Mouse (Mus musculus) spleen, postnatal 36 days (tissue): ENCODE measurements around the gene Fat3.

Experiments
- DNase-seq, 2 experiments: peaks; one replicate each; pipeline ENCODE4 v3.0.0; 2022; ENCODE audit warnings: low spot score in 2 of 2, mixed read lengths in 1 of 2

Fat3 gene

DNA sequence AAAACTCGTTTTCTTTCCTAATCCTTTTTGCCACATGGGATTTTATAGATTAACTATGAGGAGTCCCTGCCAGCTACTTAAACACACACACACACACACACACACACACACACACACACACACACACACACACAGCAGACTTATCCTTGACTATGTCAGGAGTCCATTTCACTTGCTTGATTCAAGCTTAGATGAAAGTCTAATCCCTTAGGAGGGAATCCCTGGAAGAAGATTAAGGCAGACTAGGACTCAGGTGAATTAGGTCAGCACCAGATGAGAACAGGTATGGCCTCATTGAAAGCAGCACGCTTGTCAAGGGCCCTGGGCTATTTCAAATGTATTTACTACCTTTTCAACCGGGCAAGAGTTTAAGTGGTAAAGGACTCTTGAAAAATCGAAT, 553.0 kb downstream of the Fat3 start:
- no peak for DNase-seq

DNA sequence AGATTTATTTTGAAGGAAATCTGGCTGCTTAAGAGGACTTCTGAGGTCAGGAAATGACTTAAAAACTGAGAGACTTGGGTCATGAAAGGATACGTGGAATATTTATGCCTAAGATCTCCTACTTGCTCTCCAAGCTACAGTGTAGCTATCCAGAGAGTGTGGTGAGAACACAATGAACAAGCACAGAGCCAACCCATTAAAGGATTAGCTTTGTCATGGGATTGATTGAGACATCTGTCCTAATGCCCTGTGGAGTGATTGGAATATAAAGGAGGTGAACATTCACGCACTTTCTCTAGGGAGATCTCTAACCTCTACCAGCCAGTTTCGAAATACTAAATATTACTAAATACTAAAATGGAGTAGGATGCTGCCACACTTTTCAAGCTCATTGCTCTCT, 556.9 kb downstream of the Fat3 start:
- DNase-seq = no peak

DNA sequence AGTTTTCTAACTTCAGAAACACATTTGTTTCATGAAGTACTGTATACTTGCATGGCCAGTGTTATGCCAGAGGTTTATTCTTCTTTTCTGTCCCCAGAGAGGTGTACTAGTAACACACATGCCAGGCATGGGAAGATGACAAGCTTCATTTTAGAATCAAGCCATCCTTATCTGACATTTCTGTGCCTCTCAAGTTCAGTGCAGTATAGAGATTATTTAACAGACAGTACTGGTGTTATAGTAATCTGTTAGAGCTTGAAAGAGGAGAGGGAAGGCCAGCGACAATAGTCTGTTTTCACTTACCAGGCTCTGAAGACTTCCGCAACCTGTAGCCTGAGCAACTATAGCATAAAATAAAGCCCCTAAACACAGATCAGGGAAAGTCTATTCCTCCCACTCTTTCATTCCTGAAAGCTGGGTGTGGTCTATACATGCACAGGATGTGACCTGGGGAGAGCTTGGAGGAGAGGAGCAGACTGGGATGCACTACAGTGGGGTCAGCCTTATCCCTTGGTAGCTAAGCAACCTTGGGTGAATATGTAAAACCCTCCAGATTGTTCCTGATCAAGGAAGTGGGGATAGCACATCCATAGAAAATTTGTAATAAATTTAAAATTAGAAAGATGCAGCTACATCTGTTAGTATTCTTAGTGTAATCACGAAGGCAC, 557.5 kb downstream of the Fat3 start:
- DNase-seq = no peak

DNA sequence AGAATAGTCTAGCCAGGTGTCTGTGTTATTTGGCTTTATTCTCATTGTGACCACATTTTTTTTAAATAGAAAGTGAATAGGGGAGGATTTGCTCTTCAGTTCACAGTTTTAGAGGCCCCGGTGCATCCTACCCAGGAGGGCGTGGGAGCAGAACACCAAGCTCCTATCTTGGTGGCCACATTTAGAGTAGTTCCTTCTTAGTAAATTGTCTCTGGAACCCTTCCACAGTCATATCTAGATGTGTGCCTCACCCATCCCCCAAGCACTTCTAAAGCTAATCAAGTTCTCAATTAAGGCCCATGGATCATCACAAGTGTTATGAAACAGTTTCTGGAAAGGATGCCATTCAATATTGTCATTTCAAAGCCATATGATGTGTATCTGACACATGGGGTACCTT, 559.3 kb downstream of the Fat3 start:
- DNase-seq = no peak

DNA sequence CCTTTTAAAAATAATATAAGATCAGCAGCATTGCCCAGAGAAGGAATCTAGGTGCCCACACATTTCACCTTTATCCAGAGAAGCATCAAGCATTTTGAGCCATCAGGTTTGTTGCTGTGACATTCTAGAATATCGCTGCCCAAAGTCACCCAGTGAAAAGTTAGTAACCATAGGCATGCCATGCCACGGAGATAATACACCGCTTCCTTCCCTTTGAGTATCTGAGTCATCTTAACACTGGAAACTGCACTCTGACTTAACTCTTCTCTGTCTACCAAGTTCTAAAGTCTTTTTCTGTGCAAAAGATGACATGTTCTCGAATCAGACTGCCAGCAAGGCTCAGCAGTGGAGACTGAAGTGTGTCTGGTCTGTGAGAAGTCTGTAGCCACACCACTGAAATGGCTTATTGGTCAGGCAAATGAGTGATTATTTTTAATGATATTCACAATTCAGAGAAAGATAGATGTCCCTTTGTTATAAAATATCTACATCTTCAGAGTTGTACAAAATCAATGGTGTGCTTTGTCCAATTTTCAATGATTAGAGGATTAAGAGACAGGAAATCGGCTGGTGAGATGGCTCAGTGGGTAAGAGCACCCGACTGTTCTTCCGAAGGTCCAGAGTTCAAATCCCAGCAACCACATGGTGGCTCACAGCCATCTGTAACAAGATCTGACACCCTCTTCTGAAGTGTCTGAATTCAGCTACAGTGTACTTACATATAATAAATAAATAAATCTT, 560.0 kb downstream of the Fat3 start:
- DNase-seq = no peak

DNA sequence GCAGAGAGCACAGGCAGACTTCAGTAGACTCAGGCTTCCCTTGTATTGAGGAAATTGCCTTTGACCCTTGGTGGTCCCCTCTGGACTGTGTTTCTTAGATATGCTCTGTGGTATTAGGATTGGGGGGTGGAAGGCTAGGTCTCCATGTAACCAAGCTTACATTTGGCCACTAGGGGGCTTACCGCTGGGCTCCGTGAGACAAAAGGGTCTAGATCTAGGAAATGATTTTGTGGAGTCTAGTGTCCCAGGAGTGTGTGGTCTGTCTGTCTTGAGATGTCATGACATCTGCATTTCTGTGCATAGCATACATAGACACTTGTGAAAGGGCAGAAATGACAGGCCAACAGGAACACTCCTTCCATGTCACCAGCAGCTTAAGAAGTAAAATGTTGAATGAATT, 561.5 kb downstream of the Fat3 start:
- DNase-seq = no peak

DNA sequence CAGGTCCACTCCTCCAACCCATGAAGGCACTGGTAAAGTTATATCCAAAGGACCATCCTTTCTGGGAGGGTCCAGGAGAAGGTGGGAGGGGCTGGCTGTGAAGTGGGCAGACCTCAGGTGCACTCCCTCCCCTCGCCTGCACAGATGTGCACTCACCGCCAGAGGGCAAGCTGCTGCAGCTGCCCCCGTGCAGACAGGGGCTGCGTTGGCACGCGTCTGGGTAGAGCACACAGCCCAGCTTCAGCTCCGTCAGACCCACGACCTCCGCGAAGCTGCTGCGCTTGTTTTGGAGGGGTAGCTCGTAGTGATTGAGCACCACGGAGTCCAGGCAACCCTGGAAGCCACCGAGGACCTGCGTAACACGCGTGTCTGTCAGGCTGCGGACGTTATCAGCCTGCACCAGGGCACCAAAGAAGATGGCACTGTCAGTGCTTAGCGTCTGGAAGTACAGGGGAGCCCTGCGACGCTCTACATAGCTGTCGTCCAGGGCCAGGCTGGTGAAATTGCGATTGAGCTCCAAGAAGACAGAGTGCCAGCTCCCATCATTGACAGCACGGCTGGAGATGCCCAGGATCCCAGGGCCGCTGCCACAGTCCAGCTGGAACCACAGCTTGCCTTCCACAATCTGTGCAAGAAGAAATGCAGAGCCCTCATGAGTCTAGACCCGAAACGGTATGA, 563.1 kb downstream of the Fat3 start:
- DNase-seq = no peak

DNA sequence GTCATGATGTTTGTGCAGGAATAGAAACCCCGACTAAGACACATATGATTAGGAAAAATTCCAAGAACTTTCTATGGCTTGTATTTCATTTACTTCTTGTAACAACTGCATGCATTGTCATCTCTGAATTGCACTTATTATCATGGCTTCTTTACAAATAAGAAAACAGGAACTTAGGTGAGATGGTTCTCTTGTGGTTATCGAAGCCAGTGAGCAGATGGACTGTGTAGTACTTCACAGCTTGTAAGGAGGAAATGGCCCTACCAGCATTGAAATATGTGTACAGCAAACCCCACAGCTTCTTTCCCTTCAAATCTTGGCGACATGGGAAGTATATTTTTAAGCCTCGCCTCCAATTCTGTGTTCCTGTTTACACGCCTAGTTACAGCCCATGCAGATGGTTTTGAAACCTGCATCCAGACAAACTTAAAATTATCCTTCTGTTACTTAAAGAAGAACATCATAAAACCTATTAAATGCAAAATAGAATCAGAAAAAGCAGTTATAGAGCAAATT, 570.1 kb downstream of the Fat3 start:
- no peak for DNase-seq

DNA sequence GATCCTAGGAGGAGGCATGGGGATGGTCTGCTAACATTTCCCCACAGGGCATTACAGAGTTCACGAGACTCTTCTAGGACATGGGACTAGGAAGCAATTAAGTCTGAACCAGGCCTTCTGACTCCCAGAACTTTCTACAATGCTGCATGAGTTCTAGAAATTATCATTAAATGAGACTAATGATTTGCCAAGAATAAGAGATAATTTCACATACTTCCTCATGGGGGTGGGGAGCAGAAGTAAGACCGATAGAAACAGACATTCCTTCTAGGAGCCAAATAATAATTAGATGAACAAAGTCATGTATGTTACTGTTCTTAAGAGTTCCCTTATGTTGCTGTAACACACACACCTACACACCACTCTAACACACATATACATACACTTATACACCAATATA, 572.8 kb downstream of the Fat3 start:
- DNase-seq = no peak

DNA sequence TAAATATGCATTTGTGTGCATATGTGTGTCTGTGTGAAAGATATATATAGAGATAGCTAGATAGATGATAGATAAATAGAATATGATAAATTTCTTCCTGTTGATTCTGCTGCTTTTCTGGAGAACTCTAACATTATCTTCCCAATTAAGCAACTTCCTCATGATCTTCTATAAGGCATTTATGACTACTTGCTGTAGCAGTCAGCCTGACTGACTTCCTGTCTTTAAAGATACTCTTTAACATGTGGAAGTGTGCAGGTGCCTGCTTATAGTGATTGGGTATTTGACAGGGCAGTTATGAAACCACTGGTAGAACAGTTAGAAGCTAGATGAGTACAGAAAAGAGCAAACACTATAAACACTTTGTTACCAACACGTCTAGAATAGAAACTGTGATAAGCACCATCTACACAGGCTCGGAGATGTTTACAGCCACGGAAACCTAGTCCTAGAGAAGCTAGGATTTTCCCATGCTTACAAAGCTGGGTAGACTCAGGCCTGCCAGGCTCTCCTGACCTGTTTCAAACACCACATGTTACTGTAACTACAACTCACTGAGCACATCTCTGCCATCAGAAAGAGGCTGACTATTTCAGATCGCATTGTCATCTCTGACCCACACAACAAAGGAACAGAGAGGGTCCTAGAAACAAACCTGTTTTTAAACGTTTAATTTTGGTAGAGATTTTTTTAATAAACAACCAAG, 573.6 kb downstream of the Fat3 start:
- DNase-seq = no peak

DNA sequence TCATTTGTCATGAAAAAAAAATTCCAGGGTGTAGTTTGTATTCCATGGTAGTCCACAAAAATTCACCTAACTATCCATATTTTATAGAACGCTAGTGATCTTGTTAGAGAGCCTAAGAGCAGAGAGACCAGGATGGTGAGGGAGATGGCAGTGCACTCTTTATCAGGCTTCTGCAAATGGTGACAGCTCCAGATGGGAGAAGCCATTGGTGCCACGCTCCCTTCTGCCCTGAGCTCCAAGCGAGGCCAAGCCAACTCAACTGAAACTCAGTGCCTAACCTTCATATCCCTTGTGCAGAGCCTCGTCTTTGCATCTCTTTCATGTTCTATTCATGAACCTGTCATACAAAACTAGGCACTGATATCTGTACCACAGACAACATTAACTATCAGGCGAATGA, 575.8 kb downstream of the Fat3 start:
- no peak for DNase-seq

DNA sequence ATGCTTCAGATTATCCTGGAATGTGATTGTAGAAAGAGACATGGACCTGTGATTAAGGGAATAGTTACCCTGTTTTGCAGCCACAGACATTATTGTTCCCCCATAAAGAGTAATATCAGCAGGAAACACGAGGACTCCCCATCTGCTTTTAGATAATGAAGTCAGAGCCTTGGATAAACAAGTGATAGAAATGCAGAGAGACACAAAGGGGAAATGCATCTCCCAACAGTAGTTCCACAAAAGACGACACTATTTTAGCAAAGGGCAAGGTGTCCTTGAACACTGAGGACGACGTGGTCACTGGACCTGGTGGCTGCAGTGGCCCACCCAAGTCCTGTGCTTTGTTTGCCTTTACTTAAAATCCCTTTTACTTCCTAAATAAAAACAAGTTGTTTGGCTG, 580.8 kb downstream of the Fat3 start:
- DNase-seq = no peak

DNA sequence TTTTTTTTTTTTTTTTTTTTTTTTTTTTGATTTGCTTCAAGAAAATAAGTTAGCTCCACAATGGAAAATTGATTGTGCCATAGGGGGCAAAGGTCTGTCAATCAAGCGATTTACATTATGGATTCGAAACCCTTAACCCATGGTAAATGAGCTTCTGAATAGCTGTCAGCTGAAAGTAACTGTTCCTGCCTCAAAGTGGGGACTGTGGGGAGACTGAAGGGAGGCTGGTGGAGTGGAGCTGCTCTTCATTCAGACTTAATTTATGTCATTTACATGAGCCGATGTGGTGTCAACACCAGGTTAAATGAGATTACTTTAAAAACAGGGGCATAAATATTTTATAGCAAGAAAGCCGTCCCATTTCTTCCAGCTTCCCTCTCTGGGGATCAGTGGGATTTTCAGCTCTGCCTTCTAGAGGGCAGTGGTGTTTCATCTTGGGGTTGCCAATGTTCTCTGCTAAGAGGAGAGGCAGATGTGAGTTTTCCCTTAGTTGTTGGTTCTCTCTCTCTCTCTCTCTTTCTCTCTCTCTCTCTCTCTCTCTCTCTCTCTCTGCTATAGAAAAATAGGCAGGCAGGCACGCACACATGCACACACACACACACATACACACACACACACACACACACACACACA, 581.6 kb downstream of the Fat3 start:
- no peak for DNase-seq

DNA sequence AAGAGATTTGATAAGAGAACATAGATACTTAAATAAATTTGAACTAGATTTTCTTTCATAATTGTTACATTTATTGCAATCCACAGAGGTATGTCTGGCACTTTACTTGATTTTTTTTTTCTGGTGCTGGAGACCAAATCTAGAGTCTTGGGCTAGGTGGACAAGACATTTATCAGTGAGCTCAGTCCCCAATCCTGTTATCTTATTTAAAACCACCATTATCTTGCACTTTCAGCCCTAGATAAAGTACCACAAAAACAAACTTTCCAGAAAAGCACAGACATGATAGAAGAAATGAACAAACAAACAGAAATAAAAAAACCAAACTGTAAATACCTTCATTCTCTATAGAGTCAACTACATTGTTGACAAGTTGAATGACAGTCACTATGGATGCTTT, 584.5 kb downstream of the Fat3 start:
- DNase-seq = no peak

DNA sequence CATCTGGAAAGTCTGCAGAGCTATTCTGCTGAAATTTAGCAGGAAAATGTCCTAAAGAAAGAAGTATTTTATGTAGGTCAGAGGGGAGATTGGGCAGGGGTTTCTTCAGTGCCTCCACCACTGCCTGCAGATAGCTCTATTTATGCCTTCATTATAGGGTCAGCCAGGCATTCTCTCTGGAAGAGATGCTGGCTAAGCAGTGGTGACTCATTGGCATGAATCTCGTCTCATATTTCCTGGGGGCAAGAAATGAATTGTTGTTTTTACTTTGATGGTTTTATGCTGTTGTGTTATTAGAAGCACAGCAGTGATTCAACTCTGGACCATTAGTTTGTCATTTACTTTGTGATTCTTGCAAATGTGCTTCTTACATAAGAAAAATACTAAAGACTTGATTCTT, 588.4 kb downstream of the Fat3 start:
- DNase-seq = no peak

DNA sequence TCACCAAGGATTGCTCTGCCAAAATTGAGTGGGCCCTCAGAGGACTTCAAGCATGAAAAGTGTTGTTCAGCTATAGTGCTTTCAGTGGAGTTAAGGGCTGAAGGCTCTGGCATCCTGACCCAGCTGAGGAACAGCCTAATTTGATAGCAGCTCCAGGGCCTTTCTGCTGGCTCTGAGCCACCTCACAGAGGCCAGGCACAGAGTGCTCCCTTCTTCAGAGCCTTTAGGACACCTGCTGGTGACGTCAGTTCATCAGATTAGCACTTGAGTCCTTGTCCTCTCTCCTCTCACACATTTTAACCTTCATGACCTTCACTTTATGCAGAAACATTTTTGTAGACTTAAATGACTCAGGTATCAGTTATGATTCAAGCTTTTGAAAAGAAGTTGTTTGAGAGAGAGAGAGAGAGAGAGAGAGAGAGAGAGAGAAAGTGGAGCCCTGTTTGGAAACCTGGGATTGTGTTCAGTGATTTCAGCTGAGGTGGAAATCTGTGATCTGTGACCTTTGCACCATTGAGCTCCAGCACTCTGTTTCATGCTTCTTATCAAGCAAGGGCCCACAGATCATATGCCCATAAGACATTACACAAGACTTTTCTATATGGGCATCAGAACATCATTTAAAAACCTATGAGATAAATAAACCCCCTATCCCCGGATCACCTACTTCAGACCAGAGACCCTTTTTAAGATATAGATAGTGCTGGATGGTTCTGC, 591.5 kb downstream of the Fat3 start:
- DNase-seq = no peak

DNA sequence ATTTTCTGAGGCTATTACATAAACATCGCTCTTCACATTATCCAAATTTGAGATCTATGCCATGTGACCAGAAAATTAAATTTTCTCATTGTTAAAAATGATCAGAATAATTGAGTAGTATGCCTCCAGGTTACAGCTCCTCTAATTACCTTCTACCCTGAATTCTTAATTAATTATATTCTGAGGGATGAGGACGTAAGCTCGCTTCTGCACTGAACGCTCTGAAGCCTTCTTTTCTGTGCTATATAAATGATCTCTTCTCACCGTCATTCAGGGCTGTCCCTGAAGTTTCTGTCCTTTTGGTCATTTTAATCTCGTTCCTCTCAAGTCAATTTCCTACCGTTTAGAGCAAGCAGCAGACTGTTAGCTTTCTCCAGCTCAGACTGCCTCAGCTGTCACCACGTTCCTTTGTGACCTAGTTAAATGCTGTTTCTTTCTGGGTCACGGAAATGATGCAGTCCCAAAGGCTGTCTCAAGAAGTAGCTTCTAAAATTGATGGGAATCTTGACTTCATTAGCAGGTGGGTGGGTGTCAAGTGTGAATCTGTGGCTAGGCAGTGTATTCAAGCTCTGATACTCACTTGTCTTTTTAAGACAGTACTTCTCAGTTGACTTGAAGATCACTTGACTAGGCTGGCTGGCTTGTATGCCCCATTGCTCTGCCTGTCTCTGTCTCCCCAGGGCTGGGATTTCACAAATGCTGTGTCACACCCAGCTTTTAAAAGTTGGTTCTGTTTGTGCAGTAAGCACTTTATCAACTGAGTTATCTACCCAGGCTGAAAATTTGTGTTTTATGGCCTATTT, 596.9 kb downstream of the Fat3 start:
- no peak for DNase-seq

DNA sequence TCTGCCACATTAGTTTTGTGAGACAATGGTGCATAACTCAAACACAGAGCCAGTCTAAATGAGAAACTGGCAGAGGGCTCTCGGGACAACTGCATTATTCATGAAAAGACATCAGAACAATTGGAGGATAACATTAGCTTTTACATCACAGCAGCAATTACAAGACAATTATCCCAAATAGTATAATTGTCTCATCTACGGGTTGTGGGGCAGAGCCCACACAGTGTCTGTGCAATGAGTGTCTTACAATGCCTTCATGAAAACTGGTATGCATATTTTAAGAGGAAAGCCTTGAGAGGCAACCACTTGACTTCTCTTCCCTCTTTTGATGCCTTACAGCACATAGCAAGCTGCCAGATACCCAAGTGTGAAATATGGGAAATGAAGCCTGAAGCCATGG, 603.0 kb downstream of the Fat3 start:
- DNase-seq = no peak

DNA sequence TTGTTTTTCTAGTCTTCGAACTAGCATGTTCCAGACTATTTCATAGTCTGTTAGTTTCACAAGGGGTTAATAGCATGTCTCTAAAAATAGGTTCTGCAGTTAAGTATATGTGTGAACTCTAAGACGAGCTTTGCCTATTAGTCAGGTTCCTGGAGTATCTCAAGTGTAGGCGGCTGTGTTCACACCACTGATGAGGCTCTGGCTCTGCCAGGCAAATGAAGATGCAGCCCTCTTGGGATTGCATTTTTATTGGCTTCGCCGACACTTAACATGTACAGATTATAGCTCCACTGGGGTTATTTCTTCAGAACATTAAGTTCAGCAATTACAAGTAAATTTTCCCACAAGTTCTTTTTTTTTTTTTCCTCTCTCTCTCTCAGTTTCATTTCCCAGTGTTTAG, 614.3 kb downstream of the Fat3 start:
- no peak for DNase-seq

DNA sequence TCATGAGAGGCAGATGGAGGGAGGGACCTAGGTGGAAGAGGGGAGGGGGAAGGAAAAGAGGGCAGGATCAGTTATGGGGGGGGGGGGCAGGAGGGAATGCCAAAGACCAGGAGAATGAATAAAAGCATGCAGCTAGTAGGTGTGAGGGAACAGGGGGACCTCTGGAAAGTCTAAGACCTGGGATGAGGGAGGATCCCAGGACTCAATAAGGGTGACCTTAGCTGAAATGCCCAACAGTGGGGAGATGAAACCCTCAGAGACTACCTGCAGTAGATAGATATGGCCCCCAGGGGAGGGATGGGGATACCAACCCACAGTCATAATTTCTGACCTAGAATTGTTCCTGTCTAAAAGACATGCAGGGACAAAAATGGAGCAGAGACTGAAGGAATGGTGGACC, 620.3 kb downstream of the Fat3 start:
- no peak for DNase-seq
